Mouse (Mus musculus): Measurements from ENCODE around the gene Ankle1.

The Ankle1 gene

GRCm38 (mm10) chr8:71381971-71382961 is 23.5 kb upstream of the Ankle1 start:
- peak; percentile 75 for DNase-seq

- DNase-seq, result no peak
These were observed 22.4 kb upstream of the Ankle1 start for GRCm38 (mm10) chr8:71383396-71383795.

- no peak for DNase-seq
These were observed 21.9 kb upstream of the Ankle1 start for GRCm38 (mm10) chr8:71383860-71384259.

DNA sequence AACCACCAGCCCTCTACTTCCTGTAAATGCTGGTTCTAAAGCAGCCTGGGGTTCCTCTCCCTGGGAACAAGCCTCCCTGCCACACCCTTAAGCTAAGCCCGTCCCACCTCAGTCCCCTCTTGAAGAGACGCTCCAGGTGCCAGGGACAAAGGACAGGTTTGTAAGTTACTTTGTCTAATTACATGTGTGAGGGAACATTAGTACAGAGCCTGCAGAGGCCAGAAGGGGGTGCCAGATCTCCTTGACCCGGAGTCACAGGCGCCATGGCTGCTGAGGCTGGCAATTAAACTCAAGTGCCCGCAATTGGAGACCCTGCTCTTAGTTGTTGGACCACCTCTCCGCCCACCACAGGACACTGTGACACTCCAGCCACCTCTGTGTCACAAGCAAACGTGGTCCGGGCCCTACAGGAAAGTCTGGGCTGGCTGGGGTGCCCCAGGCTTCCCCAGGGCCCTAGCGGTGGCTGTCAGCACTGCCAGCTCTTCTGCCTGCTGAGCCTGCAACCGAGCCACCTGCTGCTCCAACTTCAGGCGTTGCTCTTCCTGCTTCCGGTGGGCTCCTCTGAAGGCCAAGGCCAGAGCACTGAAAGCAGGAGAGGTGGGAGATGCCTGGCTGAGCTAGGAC is 20.5 kb upstream of the Ankle1 start:
- no peak for DNase-seq

- DNase-seq, result no peak
These were observed 17.5 kb upstream of the Ankle1 start for GRCm38 (mm10) chr8:71388267-71388666.

GRCm38 (mm10) chr8:71391696-71392095 is 14.1 kb upstream of the Ankle1 start:
- no peak for DNase-seq

DNA sequence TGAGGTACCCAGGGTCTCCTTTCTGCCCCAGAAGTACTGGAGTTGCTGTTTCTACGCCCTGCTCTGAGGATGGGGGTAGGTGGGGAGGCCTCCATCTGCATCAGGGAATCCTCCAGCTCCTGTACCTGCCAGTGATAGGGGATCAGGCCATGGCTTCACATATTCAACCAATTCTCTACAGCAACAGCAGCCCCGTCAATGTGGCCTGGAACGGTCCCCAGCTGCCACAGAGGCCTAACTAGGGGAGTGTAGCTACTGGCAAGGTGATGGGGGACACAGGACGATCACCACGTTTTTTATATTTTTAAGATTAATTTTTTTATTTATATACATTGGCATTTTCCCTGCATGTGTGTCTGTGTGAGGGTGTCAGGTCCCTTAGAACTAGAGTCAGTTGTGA is 13.4 kb upstream of the Ankle1 start:
- DNase-seq, result no peak

- no peak for DNase-seq
These were observed 12.9 kb upstream of the Ankle1 start for GRCm38 (mm10) chr8:71392871-71393270.

GRCm38 (mm10) chr8:71394481-71394880 is 11.3 kb upstream of the Ankle1 start:
- no peak for DNase-seq

- DNase-seq, result peak; percentile 2
These were observed 10.7 kb upstream of the Ankle1 start for GRCm38 (mm10) chr8:71395071-71395470.

- DNase-seq, result no peak
These were observed 10.2 kb upstream of the Ankle1 start, which contains the start of gene Ushbp1 for GRCm38 (mm10) chr8:71395629-71396028. TSS of gene Ushbp1 (minus strand) at chr8:71395802.

GRCm38 (mm10) chr8:71396639-71397305 is 9.0 kb upstream of the Ankle1 start, which contains the start of gene Babam1:
TSS of gene Babam1 (plus strand) at chr8:71396861.
- DNase-seq, result peak; percentile 94

DNA sequence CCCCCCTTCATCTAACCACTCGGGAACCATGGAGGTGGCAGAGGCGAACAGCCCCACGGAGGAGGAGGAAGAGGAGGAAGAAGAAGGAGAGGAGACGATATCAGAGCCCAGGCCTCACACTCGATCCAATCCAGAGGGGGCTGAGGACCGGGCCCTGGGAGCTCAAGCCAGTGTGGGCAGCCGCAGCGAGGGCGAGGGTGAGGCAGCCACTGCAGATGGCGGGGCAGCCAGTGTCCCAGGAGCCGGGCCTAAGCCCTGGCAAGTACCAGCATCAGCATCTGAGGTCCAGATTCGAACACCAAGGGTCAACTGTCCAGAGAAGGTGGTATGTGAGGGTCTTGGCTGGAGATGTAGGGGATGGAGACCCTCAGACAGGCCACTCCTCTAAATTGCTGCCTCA is 8.1 kb upstream of the Ankle1 start:
- no peak for DNase-seq

- no peak for DNase-seq
These were observed 5.0 kb upstream of the Ankle1 start for GRCm38 (mm10) chr8:71400826-71401225.

GRCm38 (mm10) chr8:71401454-71401853 is 4.4 kb upstream of the Ankle1 start:
- DNase-seq, result no peak

- DNase-seq, result no peak
These were observed 3.3 kb upstream of the Ankle1 start for GRCm38 (mm10) chr8:71402446-71402964.

DNA sequence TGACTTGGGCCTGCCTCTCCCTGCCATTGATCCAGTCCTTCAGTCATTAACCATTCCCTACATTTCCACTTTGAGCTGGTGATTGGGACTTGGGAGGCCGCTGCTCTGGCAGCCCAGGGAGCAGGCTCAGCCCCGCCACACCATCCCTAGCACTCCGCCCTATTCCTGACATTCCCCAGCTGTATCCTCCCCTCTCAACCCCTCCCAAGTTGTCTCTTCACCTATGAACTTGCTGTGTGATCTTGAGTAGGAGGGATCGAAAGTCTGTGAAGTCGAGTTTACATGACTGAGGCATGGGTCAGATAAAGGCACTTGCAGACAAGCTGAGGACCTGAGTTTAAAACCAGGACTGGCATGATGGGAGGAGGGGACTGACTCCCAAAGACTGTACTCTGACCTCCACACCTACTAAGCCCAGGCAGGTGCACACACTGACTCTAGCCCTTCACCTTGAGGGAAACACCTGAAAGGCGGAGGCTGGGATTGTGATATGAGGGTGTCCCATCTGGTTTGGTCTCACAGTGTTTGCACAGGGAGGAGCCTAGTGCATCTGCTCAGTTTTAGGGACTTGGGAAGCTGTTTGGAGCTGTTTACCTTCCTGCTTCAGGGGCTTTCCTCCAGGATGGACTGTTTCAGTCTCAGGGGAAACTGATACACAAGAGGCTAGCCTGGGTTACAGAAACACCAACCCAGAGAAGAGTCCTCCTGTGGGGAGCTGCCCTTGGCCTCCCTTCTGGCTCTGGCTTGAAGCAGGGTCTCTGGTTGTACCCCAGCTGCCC is 2.5 kb upstream of the Ankle1 start:
- DNase-seq, result no peak

DNA sequence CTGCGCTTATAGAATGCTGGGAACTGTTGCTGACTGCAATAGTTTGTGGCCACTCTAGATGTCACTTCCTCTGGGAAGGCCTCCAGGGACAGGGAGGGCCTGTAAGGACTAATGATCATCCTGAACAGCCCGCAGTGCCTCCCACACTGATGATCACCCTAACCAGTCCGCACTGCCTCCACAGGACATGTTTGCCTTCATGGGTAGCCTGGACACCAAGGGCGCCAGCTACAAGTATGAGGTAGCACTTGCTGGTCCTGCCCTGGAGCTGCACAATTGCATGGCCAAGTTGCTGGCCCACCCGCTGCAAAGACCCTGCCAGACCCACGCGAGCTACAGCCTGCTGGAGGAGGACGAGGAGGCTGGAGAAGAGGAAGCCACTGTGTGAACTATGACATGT is 1.8 kb upstream of the Ankle1 start:
- DNase-seq, result no peak

DNA sequence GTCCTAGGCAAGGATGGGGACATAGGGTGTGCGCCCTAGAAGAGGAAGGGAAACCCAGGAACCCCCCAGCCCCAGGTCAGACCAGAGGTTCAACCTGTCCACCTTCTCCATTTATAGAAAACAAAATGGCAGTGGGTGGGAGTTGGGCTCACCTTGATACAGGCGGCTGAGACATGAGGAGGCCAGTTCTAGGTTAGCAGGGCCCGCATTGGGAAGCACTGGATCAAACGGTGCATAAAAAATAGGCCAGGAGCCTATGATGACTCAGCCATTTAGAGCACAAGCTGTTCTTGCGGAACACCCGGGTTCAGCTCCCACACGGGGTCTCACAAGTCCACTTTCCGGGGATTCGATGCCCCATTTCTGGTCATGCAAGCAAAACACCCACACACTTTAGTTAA is 859 bp upstream of the Ankle1 start:
- DNase-seq, result no peak

DNA sequence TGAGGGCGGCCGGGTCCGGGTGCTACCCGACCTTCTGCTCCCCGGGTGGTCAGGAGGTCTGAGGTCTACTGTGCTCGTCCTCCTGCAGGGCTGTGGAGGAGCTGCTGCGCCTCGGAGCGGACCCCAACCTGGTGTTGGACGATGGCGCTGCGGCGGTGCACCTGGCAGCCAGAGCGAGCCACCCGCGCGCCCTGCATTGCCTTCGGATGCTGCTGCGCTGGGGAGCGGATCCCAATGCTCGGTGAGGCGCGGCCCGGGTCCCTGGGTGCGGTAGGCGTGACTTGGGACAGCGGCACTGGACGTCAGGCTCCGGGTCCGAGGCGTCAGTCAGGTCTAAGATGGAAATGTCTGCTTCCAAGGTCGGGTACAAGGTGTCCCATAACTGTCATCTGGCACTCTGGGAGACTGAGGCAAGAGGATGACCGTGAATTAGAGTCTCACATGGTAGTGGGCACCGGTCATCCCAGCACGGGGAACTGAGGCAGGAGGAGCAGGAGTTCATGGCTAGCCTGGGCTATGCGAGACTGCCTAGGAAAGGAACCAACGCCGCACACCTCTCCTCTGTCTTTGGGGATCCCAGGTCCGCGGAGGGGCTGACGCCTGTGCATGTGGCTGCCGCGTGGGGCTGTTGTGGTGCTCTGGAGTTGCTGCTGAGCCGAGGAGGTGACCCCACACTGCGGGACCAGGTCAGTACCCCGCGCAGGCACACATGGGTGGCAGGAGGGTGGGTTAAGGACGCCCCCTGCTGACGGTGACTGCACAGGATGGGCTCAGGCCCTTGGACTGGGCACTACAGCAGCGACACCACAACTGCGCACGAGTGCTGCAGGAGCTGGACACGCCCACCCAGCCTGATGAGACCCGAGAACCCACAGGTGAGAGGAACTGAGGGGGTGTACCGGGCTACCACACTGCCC is 547 bp downstream of the Ankle1 start:
- DNase-seq, result no peak

GRCm38 (mm10) chr8:71407441-71407840 is 1.6 kb downstream of the Ankle1 start:
- no peak for DNase-seq

Data from right cerebral cortex, postnatal 25 days (tissue).